Mouse (Mus musculus): Measurements from ENCODE around the gene Slc25a12.

Gene Slc25a12

GRCm38 (mm10) chr2:71250841-71251240 lies 116.7 kb downstream of the Slc25a12 start:
- no peak for DNase-seq (ENCODE audit: low read depth, low spot score)

GRCm38 (mm10) chr2:71248071-71248470 lies 119.5 kb downstream of the Slc25a12 start:
- DNase-seq (ENCODE audit: low read depth, low spot score): no peak

- DNase-seq (ENCODE audit: low read depth, low spot score): no peak
Observed at GRCm38 (mm10) chr2:71246096-71246495, 121.5 kb downstream of the Slc25a12 start.

GRCm38 (mm10) chr2:71245416-71245815 lies 122.1 kb downstream of the Slc25a12 start:
- DNase-seq (ENCODE audit: low read depth, low spot score): no peak

- DNase-seq (ENCODE audit: low read depth, low spot score): no peak
Observed at GRCm38 (mm10) chr2:71244807-71245206, 122.7 kb downstream of the Slc25a12 start.

GRCm38 (mm10) chr2:71243058-71243672 lies 124.4 kb downstream of the Slc25a12 start:
- DNase-seq (ENCODE audit: low read depth, low spot score): no peak

GRCm38 (mm10) chr2:71242180-71242579 lies 125.4 kb downstream of the Slc25a12 start:
- DNase-seq (ENCODE audit: low read depth, low spot score): no peak

GRCm38 (mm10) chr2:71241505-71241904 lies 126.0 kb downstream of the Slc25a12 start:
- no peak for DNase-seq (ENCODE audit: low read depth, low spot score)

GRCm38 (mm10) chr2:71236009-71236408 lies 131.5 kb downstream of the Slc25a12 start:
- no peak for DNase-seq (ENCODE audit: low read depth, low spot score)

GRCm38 (mm10) chr2:71235420-71235819 lies 132.1 kb downstream of the Slc25a12 start:
- no peak for DNase-seq (ENCODE audit: low read depth, low spot score)

GRCm38 (mm10) chr2:71232976-71233375 lies 134.6 kb downstream of the Slc25a12 start:
- DNase-seq (ENCODE audit: low read depth, low spot score): no peak

- no peak for DNase-seq (ENCODE audit: low read depth, low spot score)
Observed at GRCm38 (mm10) chr2:71231951-71232350, 135.6 kb downstream of the Slc25a12 start.

GRCm38 (mm10) chr2:71229603-71230002 lies 137.9 kb downstream of the Slc25a12 start:
- no peak for DNase-seq (ENCODE audit: low read depth, low spot score)

- peak; percentile 17 for DNase-seq (ENCODE audit: low read depth, low spot score)
Observed at GRCm38 (mm10) chr2:71227398-71227797, 140.2 kb downstream of the Slc25a12 start.
